Mouse (Mus musculus): ENCODE data around the gene 6030445D17Rik. TPM values are rescaled to one million over a fixed set of nuclear protein-coding genes. Genes with fewer than 3 reads are reported as not detected.

6030445D17Rik gene
- polyA plus RNA-seq, 1 experiment from 2014 or later = 0.32 TPM

DNA sequence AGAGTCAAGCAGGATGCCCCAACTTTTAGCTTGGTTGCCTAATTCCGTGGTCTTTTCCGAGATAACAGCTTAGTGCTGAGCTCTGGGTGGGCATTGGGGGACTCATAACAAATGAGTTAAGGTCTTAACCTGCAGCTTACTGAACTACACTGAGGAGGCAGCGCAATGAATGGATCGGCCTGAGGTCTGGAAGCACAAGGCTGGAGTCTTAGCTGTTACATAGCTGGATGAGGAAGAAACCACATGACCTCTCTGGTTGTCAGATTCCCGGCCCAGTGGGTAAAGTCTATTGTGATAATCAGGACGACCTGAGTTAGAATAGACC lies 327 bp upstream of the 6030445D17Rik start:
- H3K27me3 ChIP-seq (replicated peaks) = no peaks in the 10 kb centered on the region
- 28% methylated on average over 6 of the region's 6 CpGs for WGBS
- H3K9ac ChIP-seq = no peak overlapping the region
- H3K36me3 ChIP-seq = no peaks in the 10 kb centered on the region
- ATAC-seq (ENCODE audit: insufficient read depth, low FRiP score, low read depth) = no peak
- H3K4me2 ChIP-seq = peak overlapping the region; percentile 83
- H3K27ac ChIP-seq = peak overlapping the region; percentile 44; the same call in 1 of the 2 replicates
- no peaks in the 10 kb centered on the region for H3K9me3 ChIP-seq
- peaks cover 8% of the 10 kb centered on the region for H3K4me1 ChIP-seq
- H3K4me3 ChIP-seq (replicated peaks) = peak overlapping the region; percentile 53

DNA sequence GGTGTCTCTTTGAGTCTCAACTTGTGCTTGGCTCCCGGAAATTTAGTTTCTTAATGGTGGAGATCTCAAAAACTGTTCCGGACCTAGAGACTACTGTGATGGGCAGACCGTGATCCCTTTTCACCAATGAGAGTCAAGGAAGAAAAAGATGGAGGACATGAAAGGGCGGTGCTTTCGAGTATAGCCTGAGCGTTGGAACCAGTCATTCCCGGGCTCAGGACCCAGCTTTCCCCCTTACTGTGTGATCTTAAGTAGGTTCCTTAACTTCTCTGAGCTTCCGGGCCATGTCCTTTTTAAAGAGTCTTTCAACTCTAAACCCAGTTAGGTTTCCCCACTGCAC lies 759 bp downstream of the 6030445D17Rik start:
- ATAC-seq (ENCODE audit: insufficient read depth, low FRiP score, low read depth) = peak; percentile 51; the same call in 1 of the 2 replicates
- WGBS = 3% methylated on average over 8 of the region's 8 CpGs
- Histone ChIP-seq H3K4me3 (replicated peaks) (peak overlapping the region; percentile 53), H3K9ac (peak overlapping the region; percentile 17; the same call in 1 of the 2 replicates), H3K9me3 (no peaks in the 10 kb centered on the region), H3K27ac (peak overlapping the region; percentile 69; the same call in 1 of the 2 replicates), H3K27me3 (replicated peaks) (no peaks in the 10 kb centered on the region), H3K4me2 (peak overlapping the region; percentile 83), H3K36me3 (no peaks in the 10 kb centered on the region), H3K4me1 (peaks cover 8% of the 10 kb centered on the region)

- H3K9ac ChIP-seq = no peak overlapping the region
- peaks cover 8% of the 10 kb centered on the region for H3K4me1 ChIP-seq
- WGBS = 33% methylated on average over 9 of the region's 9 CpGs
- H3K4me2 ChIP-seq = peak overlapping the region; percentile 83
- H3K27ac ChIP-seq = no peak overlapping the region
- ATAC-seq (ENCODE audit: insufficient read depth, low FRiP score, low read depth) = no peak
- no peaks in the 10 kb centered on the region for H3K27me3 ChIP-seq (replicated peaks)
- H3K36me3 ChIP-seq = no peaks in the 10 kb centered on the region
- no peaks in the 10 kb centered on the region for H3K9me3 ChIP-seq
- H3K4me3 ChIP-seq (replicated peaks) = peak overlapping the region; percentile 53; the same call in 1 of the 2 replicates
Observed at GRCm38 (mm10) chr4:136463436-136463835, 1.4 kb downstream of the 6030445D17Rik start.

DNA sequence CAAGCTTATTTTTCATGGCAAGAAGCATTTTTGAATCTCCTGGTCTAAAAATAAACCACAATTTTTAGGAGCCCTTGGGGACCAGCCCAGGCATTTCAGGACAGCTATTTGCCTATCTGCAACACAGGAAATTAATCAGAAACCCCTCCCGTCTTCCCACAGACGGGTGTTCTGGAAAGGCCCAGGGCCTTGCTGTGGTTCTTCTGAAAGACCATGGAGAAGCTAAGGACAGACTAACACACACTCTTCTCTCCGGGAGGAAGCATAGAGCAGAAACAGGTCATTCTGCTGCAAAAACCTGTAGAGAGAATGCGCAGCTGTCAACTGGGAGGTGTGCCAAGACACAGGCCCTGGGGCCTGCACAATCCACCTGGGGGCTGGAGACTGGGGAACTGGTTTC lies 4.2 kb downstream of the 6030445D17Rik start:
- ATAC-seq (ENCODE audit: insufficient read depth, low FRiP score, low read depth) = no peak
- Histone ChIP-seq H3K27ac (peak overlapping the region; percentile 12), H3K36me3 (no peaks in the 10 kb centered on the region), H3K4me1 (peaks cover 14% of the 10 kb centered on the region), H3K9ac (no peak overlapping the region), H3K4me3 (replicated peaks) (no peak overlapping the region), H3K4me2 (no peak overlapping the region), H3K9me3 (no peaks in the 10 kb centered on the region), H3K27me3 (replicated peaks) (no peaks in the 10 kb centered on the region)
- 29% methylated on average over 4 of the region's 4 CpGs for WGBS

GRCm38 (mm10) chr4:136468553-136469327 lies 6.7 kb downstream of the 6030445D17Rik start:
- Histone ChIP-seq H3K4me2 (peak overlapping the region; percentile 73), H3K4me1 (peaks cover 13% of the 10 kb centered on the region), H3K4me3 (replicated peaks) (no peak overlapping the region), H3K9me3 (no peaks in the 10 kb centered on the region), H3K27ac (peak overlapping the region; percentile 98; the same call in 1 of the 2 replicates), H3K27me3 (replicated peaks) (no peaks in the 10 kb centered on the region), H3K9ac (no peak overlapping the region), H3K36me3 (no peaks in the 10 kb centered on the region)
- 74% methylated on average over 14 of the region's 14 CpGs for WGBS
- no peak for ATAC-seq (ENCODE audit: insufficient read depth, low FRiP score, low read depth)

DNA sequence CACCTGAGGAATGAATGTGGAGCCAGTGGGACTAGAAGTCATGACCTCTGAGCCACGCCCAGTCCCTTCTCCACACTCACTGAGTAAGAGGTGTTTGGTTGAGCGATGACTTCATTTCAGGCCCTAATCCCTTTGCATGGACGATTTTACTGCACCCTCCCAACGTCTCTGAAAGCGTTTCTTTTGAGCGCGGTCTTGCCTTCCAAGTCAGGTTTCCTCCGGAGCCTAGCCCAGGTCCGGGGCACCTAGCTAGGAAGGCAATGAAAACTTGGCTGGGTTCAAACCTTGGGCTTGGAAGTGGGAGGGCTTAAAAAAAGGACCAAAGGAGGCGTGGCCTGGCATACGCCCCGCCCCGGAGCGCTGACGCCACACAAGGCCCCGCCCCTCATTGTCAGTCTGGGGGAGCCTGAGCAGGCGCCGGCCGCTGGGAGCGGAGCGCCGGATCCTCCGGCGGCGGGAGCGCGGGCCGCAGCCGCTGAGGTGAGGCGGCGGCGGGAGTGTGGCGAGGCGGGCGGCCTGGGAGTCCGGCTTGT lies 7.4 kb downstream of the 6030445D17Rik start, which contains the start of gene Luzp1:
Luzp1 (plus strand) TSS at position 391 of the 533 bp plus-strand sequence.
- WGBS = under 1% methylated on average over 35 of the region's 36 CpGs
- H3K4me1 ChIP-seq = peaks cover 13% of the 10 kb centered on the region
- no peaks in the 10 kb centered on the region for H3K27me3 ChIP-seq (replicated peaks)

DNA sequence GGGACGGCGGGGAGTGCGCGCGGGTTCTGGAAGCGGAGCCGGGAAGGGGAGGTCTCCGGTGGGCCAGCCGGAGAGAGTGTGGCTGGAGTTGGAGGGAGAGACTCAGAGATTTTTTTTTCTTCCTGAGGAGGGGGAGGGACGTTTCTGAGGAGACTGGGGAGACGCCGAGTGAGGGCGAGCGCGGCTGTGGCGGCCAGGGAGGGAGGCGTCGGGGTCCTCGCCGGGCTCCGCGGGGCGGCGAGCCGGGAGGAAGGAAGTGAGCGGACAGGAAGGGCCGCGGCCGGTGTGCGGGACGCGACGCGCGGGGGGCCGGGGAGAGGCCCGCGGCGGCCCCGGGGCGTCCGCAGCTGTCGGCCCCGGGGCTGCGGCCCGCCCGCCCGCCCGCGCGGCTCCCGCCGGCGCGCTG lies 7.9 kb downstream of the 6030445D17Rik start:
- WGBS = 2% methylated on average over 16 of the region's 55 CpGs
- H3K27ac ChIP-seq = peak overlapping the region; percentile 98
- peak overlapping the region; percentile 89 for H3K4me3 ChIP-seq (replicated peaks)
- H3K9ac ChIP-seq = peak overlapping the region; percentile 81
- H3K9me3 ChIP-seq = no peaks in the 10 kb centered on the region
- H3K36me3 ChIP-seq = no peaks in the 10 kb centered on the region
- peaks cover 14% of the 10 kb centered on the region for H3K4me1 ChIP-seq
- no peaks in the 10 kb centered on the region for H3K27me3 ChIP-seq (replicated peaks)
- ATAC-seq (ENCODE audit: insufficient read depth, low FRiP score, low read depth) = peak; percentile 72
- H3K4me2 ChIP-seq = peak overlapping the region; percentile 73

More for the DNA sequence above, 7.4 kb downstream of the 6030445D17Rik start, which contains the start of gene Luzp1:
- ATAC-seq (ENCODE audit: insufficient read depth, low FRiP score, low read depth) = peak; percentile 92
- Histone ChIP-seq H3K4me2 (peak within 1 kb of the TSS; percentile 73), H3K4me3 (replicated peaks) (peak within 1 kb of the TSS; percentile 89), H3K9ac (peak within 1 kb of the TSS; percentile 81), H3K27ac (peak within 1 kb of the TSS; percentile 98), H3K36me3 (no peaks in the 10 kb centered on the region), H3K9me3 (no peaks in the 10 kb centered on the region)

DNA sequence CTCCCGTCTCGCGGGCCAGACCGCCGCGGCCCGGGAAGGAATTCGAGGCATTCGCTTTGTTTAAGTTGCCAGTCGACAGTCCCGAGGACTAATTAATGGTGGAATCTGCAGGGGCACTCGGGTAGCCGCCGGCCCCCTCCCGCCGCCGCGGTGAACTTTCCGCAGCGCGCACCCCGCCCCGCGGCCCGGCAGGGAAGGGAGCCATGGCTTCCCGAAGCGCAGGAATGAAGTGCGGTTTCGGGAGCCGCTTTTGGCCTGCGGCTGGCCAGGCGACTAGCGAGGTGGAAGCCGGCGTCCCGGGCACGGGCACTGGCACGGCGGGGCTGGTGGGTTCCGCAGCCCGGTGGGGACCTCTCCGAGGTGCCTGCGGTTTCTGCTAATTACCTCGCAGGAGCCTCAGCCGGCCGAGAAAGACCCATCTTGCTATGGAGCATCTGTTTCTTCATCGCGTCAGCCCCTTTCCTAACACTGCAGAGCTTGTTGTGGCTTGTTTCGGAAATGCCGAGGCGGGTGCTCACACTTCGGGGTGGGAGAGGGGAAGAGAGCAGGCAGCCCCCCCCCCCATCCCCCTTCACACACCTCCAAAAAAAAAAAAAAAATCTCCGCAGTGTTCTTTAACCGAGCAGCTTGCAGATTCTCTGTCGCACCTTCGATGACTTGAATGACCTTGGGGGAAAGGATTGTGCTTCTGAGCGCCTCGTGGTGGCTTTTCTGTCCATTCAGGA lies 8.5 kb downstream of the 6030445D17Rik start:
- Histone ChIP-seq H3K27me3 (replicated peaks) (no peaks in the 10 kb centered on the region), H3K4me3 (replicated peaks) (peak overlapping the region; percentile 89), H3K27ac (peak overlapping the region; percentile 98), H3K9ac (peak overlapping the region; percentile 81), H3K4me2 (peak overlapping the region; percentile 73), H3K9me3 (no peaks in the 10 kb centered on the region), H3K36me3 (no peaks in the 10 kb centered on the region), H3K4me1 (peaks cover 14% of the 10 kb centered on the region)
- 0 out of 2 replicates have a peak, but pooled peaks have one; percentile 11 for ATAC-seq (ENCODE audit: insufficient read depth, low FRiP score, low read depth)
- WGBS = under 1% methylated on average over 50 of the region's 58 CpGs

- WGBS = 83% methylated on average over 1 of the region's 1 CpGs
- ATAC-seq (ENCODE audit: insufficient read depth, low FRiP score, low read depth) = no peak
- peaks cover 5% of the 10 kb centered on the region; the same call in 1 of the 2 replicates for H3K4me1 ChIP-seq
- H3K9me3 ChIP-seq = no peaks in the 10 kb centered on the region
- no peak overlapping the region for H3K4me3 ChIP-seq (replicated peaks)
- no peaks in the 10 kb centered on the region for H3K36me3 ChIP-seq
- no peak overlapping the region for H3K4me2 ChIP-seq
- no peak overlapping the region for H3K27ac ChIP-seq
- 0 out of 2 replicates have a peak overlapping the region, but pooled peaks have one; percentile 4 for H3K9ac ChIP-seq
- no peaks in the 10 kb centered on the region for H3K27me3 ChIP-seq (replicated peaks)
Observed at GRCm38 (mm10) chr4:136476692-136477091, 14.6 kb downstream of the 6030445D17Rik start.

- Histone ChIP-seq H3K4me3 (replicated peaks) (no peak overlapping the region), H3K27ac (no peak overlapping the region), H3K9ac (no peak overlapping the region), H3K36me3 (no peaks in the 10 kb centered on the region), H3K27me3 (replicated peaks) (no peaks in the 10 kb centered on the region), H3K9me3 (no peaks in the 10 kb centered on the region), H3K4me2 (no peak overlapping the region), H3K4me1 (no peaks in the 10 kb centered on the region)
- no peak for ATAC-seq (ENCODE audit: insufficient read depth, low FRiP score, low read depth)
- WGBS = 87% methylated on average over 2 of the region's 2 CpGs
Observed at GRCm38 (mm10) chr4:136486549-136486948, 24.5 kb downstream of the 6030445D17Rik start.

DNA sequence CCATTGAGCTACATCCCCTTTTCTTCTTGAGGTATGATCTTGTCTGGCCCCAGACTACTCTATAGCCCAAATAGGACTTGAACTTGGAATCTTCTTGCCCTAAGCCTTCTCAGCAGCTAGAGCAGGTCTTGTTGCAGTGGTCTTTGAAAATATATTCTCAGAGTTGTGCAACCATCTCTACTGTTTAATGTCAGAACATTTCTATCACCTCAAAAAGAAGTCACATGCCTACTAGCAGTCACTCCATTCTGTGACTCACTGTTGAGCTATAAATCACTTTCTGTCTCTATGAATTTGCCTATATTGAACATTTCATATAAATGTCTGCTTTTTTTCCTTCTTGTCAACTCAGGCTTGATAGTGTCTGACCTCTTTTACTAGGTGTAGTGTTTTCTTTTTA lies 33.9 kb downstream of the 6030445D17Rik start:
- H3K36me3 ChIP-seq = no peaks in the 10 kb centered on the region
- H3K4me3 ChIP-seq (replicated peaks) = no peak overlapping the region

More for the DNA sequence above, 33.9 kb downstream of the 6030445D17Rik start:
- no peak overlapping the region for H3K9ac ChIP-seq
- ATAC-seq (ENCODE audit: insufficient read depth, low FRiP score, low read depth) = no peak
- no peaks in the 10 kb centered on the region for H3K27me3 ChIP-seq (replicated peaks)
- no peaks in the 10 kb centered on the region for H3K9me3 ChIP-seq
- H3K4me2 ChIP-seq = no peak overlapping the region
- H3K27ac ChIP-seq = no peak overlapping the region
- peaks cover 5% of the 10 kb centered on the region for H3K4me1 ChIP-seq
